Mouse (Mus musculus) brain, embryonic 18.5 days (tissue): ENCODE measurements around the gene Zgrf1.

Source experiments
- DNase-seq: peaks from one replicate; pipeline ENCODE4 v3.0.0-alpha.2; 2012; ENCODE audit warnings: low read depth, low spot score

Gene Zgrf1

GRCm38 (mm10) chr3:127639875-127640761, 86.8 kb downstream of the Zgrf1 start:
- DNase-seq, result no peak

DNA sequence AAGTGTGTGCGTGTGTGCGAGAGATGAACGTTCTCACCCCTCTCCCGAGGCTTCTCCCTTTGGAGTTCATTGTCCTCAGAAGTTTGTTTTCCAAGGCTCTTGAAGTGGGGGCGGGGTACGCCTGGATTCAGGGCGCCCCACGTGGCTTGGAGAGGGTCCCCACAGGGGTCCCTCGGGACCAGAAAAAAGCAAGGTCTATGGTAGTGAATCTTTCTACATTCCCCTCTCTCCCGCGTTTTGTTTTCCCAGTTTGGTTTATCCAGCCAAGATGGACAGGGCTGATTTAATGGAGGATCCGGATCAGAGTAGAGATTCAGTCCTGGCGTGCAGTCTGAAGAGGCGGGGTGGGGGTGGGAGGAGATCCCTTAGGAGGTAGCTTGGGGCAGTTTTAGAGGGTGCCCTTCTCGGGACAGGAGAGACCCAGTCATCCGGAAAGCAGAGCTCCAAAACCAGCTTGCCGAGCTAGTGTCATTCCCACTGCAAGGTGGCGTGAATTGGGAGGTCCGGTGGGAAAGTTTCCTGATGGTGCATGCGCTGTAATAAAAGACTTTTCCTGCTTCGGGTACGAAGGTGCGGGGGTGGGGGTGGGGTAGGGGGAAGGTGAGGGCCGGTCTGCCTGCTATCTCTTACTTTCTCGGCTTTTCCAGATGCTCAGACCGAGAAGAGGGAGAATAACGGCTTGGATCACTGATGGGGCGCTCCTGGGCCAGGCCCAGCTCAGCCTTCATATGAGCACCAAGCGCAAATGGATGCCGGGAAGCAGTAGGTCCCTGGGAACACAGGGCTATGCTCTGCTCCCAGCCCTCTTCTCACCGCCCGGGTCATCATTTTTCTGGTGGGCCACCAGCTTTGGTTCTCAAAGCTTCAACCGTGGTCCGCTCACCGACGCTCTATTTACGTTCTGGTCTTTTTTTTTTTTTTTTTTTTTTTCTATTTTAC, 87.7 kb downstream of the Zgrf1 start:
- DNase-seq, result no peak

- no peak for DNase-seq
Observed at GRCm38 (mm10) chr3:127642211-127642610, 88.9 kb downstream of the Zgrf1 start.

DNA sequence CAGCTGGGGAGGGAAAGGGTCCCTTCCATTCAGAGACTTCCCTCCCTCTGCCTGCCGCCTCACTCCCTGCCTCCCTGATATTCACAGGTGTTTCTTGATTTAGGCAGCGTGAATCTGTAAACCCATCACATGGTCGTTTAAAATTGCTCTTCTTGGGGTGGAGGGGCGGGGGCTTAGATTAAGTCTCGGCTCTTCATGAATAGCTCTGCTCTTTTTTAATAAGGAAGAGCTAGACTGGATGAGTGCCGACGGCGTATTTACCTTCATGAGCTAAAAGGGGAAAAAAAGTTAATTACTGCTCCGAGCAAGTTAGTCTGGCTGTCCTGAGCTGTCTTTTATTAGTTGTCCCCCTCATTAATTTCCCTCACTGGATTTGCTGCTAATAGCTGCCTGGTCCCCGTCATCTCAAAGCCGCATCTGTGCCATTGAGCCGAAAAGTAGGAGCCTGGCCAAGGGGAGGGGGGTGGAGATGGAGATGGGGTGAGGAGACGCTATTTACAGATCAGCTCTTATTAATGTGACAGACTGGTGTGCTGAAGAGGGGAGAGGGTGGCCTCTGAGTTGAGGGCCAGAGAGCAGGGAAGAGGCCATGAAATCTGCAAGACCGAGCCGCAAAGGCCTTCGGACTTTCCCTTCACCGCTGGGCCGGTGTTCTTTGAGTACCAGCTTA, 93.0 kb downstream of the Zgrf1 start:
- no peak for DNase-seq

DNA sequence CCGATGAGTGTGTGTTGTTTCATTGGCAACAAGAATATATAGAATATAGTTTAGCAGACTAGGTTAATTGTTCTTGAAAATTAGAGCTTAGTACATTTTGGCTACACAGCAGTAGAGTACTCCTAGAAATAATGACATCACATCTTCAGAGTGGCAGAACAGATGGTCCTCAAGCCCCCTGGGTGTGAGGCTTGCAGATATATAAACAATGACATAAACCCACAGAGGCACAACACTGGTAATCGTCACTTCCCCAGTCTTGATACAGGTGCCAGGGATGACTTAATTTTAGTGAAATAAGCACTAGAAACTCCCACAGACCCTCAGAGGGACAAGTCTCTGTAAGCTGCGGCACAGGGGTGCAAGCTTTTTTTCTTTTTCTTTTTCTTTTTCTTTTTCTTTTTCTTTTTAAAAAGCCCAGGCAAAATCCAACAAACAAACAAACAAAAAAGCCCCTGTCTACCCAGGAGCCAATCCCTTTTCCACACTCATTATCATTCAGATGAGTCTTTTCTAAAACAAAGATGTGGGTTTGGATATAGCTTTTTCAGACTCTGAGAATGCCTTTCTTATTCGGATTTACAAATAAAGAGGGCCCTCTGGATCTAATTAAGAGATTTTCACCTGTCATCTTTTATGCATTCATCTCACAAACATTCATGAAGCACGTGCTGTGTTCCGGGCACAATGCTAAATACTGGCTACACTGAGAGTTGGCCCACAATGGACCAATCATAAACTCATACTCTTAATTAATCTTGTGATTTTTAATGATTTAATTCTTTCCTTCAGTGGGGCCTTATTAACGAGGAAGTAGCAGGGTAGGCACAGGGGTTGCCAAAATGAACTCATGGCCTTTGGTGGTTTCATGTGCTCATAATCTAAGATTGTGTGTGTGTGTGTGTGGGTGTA, 98.7 kb downstream of the Zgrf1 start:
- DNase-seq, result no peak

DNA sequence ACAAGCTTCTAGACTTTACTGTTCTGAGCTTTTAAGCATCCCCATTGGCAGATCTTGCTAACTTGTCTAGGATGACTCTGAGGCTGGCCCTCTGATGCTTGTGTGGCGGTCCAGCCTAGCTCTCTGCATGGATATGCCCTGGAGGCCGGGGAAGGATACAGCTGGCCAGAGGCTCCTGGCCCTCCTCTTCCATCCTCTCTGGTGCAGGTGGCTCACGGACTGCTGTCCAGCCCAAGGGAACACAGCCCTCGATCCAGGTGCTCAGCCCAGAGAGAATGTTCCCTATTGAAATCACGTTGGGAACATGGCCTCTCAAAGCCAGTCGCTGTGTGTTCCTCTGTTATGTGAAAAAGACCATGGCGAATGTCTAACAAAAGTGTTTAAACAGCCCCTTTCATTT, 107.4 kb downstream of the Zgrf1 start:
- DNase-seq, result no peak

- no peak for DNase-seq
Observed at GRCm38 (mm10) chr3:127661646-127662531, 108.6 kb downstream of the Zgrf1 start.
